Comparison of ENCODE assay signal across 12 mouse cellular contexts in the genomic region with DNA sequence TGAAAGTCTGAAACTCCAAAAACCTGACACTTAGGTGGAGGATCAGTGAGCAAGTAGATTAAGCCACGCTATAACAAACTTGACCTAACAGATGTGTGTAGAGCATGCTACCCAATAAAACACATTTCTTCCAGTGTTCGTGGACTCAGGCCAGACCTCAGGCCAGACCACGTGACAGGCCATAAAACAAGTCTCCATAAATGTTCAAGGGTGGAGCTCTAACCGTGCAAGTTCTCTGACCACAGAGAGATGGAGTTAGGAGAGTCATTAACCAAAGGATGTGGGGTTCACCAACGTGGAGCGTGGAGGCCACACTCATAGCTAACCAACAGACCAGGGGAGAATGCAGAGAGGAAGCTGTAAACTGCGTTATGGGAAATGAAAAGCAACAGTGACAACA. TPM values are rescaled to one million over a fixed set of nuclear protein-coding genes. Genes with fewer than 3 reads are reported as not detected.
A peak's percentile ranks its signal among the peaks of the same experiment; 100 is the strongest.
DNase-seq lines count a peak whose midpoint lies in the region; ATAC-seq lines count a peak whose summit lies in the region.
"Had no signal": no experiment of that assay in that cellular context is flagged by ENCODE, and none has a peak within 500 bp of the region (broad histone marks: within the 10 kb centered on the region; RNA-seq: fewer than 3 reads in every experiment).

No protein-coding gene starts in this region.

- 34% methylated on average over 7 of the region's 7 CpGs for WGBS in intestine, embryonic 15.5 days
- whole genome bisulfite sequencing in forebrain, embryonic 10.5 days, result 86% methylated on average over 7 of the region's 7 CpGs

- 0 out of 2 replicates have a peak, but pooled peaks cover 2% of the 10 kb centered on the region for H3K4me1 ChIP-seq in intestine, embryonic 15.5 days (replicated peaks)
- no peaks in the 10 kb centered on the region for H3K4me1 ChIP-seq in forebrain, embryonic 10.5 days
- H3K4me1 ChIP-seq: forebrain, embryonic 12.5 days had no signal

- no peak overlapping the region for H3K4me3 ChIP-seq in intestine, embryonic 15.5 days (replicated peaks)
- no peak overlapping the region for H3K4me3 ChIP-seq in forebrain, embryonic 10.5 days
- H3K4me3 ChIP-seq: forebrain, embryonic 12.5 days had no signal

- no peak overlapping the region for H3K9ac ChIP-seq in intestine, embryonic 15.5 days
- H3K9ac ChIP-seq: forebrain, embryonic 12.5 days had no signal

- H3K4me2 ChIP-seq in intestine, embryonic 15.5 days (replicated peaks), result no peak overlapping the region
- H3K4me2 ChIP-seq: forebrain, embryonic 12.5 days had no signal

- no peaks in the 10 kb centered on the region for H3K9me3 ChIP-seq in intestine, embryonic 15.5 days
- H3K9me3 ChIP-seq in forebrain, embryonic 10.5 days, result no peaks in the 10 kb centered on the region
- H3K9me3 ChIP-seq: forebrain, embryonic 12.5 days had no signal

- ATAC-seq in intestine, embryonic 15.5 days, result peak; percentile 78
- no peak for ATAC-seq in megakaryocyte-erythroid progenitor cell, adult 5-6 weeks (replicated peaks; ENCODE audit: low FRiP score, low TSS enrichment, poor library complexity, severe bottlenecking)

- H3K27me3 ChIP-seq in intestine, embryonic 15.5 days (replicated peaks), result no peaks in the 10 kb centered on the region
- H3K27me3 ChIP-seq in forebrain, embryonic 10.5 days (ENCODE audit: poor library complexity, severe bottlenecking), result no peaks in the 10 kb centered on the region
- H3K27me3 ChIP-seq: forebrain, embryonic 12.5 days had no signal

- peak; percentile 32 to 65 for DNase-seq in urinary bladder, postnatal 4 days (ENCODE audit: low spot score in 2 of 2)
- no peak for DNase-seq in urinary bladder, adult 2 months (ENCODE audit: low spot score)
- peak; percentile 76 for DNase-seq in kidney, postnatal 14 days
- DNase-seq in heart, adult 11 months, result no peak
- DNase-seq in frontal cortex, adult 2 months (ENCODE audit: extremely low spot score in 1 of 2, low spot score in 1 of 2), result no peak
- DNase-seq in forebrain, embryonic 10.5 days (ENCODE audit: extremely low spot score, low spot score), result no peak
- DNase-seq: heart, adult 18-20 months; lung, postnatal 4 days; thymus, postnatal 14 days had no signal

- no peaks in the 10 kb centered on the region for H3K36me3 ChIP-seq in intestine, embryonic 15.5 days
- no peaks in the 10 kb centered on the region for H3K36me3 ChIP-seq in forebrain, embryonic 10.5 days (replicated peaks)
- H3K36me3 ChIP-seq: forebrain, embryonic 12.5 days had no signal

- no peak overlapping the region for H3K27ac ChIP-seq in intestine, embryonic 15.5 days
- no peak overlapping the region for H3K27ac ChIP-seq in forebrain, embryonic 10.5 days
- H3K27ac ChIP-seq: forebrain, embryonic 12.5 days had no signal

RNA-seq across cellular contexts. Expression of a gene that starts 35.3 kb away (rescaled TPM):
- 67.7 and 98.4 TPM in 2 replicates for polyA plus RNA-seq in urinary bladder, adult 2 months (2012; rRNA removed)
- polyA plus RNA-seq in intestine, embryonic 15.5 days (2015; fragmentation: Nextera tagmentation; extraction: Ambion mirVana), result 57.7 and 62.4 TPM in 2 replicates
- total RNA-seq in megakaryocyte-erythroid progenitor cell, adult 5-6 weeks (2014; fragmentation: Nextera tagmentation), result not detected in 2 replicates
- total RNA-seq in megakaryocyte-erythroid progenitor cell, adult 5-6 weeks (2017), result 0.04 TPM in 1 of 2 replicates, not detected in the other
- 48.7 and 61.0 TPM in 2 replicates for polyA plus RNA-seq in frontal cortex, adult 2 months (2012; rRNA removed)
- 99.7 and 102 TPM in 2 replicates for polyA plus RNA-seq in forebrain, embryonic 10.5 days (2016; fragmentation: Nextera tagmentation; extraction: Ambion mirVana)

Comparison
In these comparisons a context has a peak if more than half of its experiments do, and no peak if none do; other contexts are left out.
1. DNase-seq: peak in urinary bladder, postnatal 4 days (2 of 2) and kidney, postnatal 14 days (single experiment); none in urinary bladder, adult 2 months (single experiment), heart, adult 11 months (single experiment), frontal cortex, adult 2 months (0 of 2) and forebrain, embryonic 10.5 days (single experiment).